Comparison of ENCODE assay signal across 8 mouse cellular contexts in genomic region chrX:152147451-152148116, GRCm38 (mm10). TPM values are rescaled to one million over a fixed set of nuclear protein-coding genes. Genes with fewer than 3 reads are reported as not detected.
DNase-seq lines count a peak whose midpoint lies in the region; ATAC-seq and TF ChIP-seq lines count a peak whose summit lies in the region.

No protein-coding gene starts in this region.

- H3K4me1 ChIP-seq in ES-Bruce4 (ENCODE audit: control insufficient read depth, insufficient read depth, low read length) = no peaks in the 10 kb centered on the region
- H3K4me1 ChIP-seq in forebrain, embryonic 13.5 days = 0 out of 2 replicates have a peak, but pooled peaks cover 3% of the 10 kb centered on the region
- no peaks in the 10 kb centered on the region for H3K4me1 ChIP-seq in lung, embryonic 15.5 days
- peaks cover 6% of the 10 kb centered on the region for H3K4me1 ChIP-seq in olfactory bulb, adult 2 months (ENCODE audit: control insufficient read depth, insufficient read depth, low read length)

- no peaks in the 10 kb centered on the region for H3K36me3 ChIP-seq in ES-Bruce4 (ENCODE audit: control insufficient read depth, insufficient read depth, low read length, poor library complexity, severe bottlenecking)
- H3K36me3 ChIP-seq in forebrain, embryonic 13.5 days (ENCODE audit: poor library complexity, severe bottlenecking) = no peaks in the 10 kb centered on the region
- no peaks in the 10 kb centered on the region for H3K36me3 ChIP-seq in lung, embryonic 15.5 days

- TF ChIP-seq CTCF in ES-Bruce4 (IDR thresholded peaks at IDR 0.05; ENCODE audit: low read depth, low read length) = peak; percentile 67
- peak; percentile 86 for TF ChIP-seq CTCF in layer of hippocampus, adult 2 months (conservative IDR thresholded peaks at IDR 0.05)
- TF ChIP-seq CTCF in olfactory bulb, adult 2 months (IDR thresholded peaks at IDR 0.05; ENCODE audit: insufficient read depth, low read depth, low read length) = peak; percentile 51

- WGBS in forebrain, embryonic 13.5 days = 32% methylated on average over 5 of the region's 5 CpGs
- 40% methylated on average over 5 of the region's 5 CpGs for WGBS in lung, embryonic 15.5 days
- 15% methylated on average over 5 of the region's 5 CpGs for WGBS in olfactory bulb, adult 2 months

- ATAC-seq in forebrain, embryonic 13.5 days = peak; percentile 83
- ATAC-seq in lung, embryonic 15.5 days (ENCODE audit: borderline replicate concordance, extremely low read depth, low FRiP score, low TSS enrichment) = peak; percentile 71; the same call in 1 of the 2 replicates

- TF ChIP-seq EP300 in ES-Bruce4 (IDR thresholded peaks at IDR 0.05; ENCODE audit: insufficient read depth, low read depth, low read length) = no peak

- no peak for TF ChIP-seq POLR2A in ES-Bruce4 (IDR thresholded peaks at IDR 0.05; ENCODE audit: insufficient read depth, low read length)
- TF ChIP-seq POLR2A in olfactory bulb, adult 2 months (IDR thresholded peaks at IDR 0.05; ENCODE audit: insufficient read depth, low read depth, low read length) = no peak

- H3K27me3 ChIP-seq in ES-Bruce4 (ENCODE audit: control insufficient read depth, insufficient read depth, low read length, poor library complexity, severe bottlenecking) = 0 out of 2 replicates have a peak, but pooled peaks cover 1% of the 10 kb centered on the region
- H3K27me3 ChIP-seq in forebrain, embryonic 13.5 days = peaks cover 63% of the 10 kb centered on the region
- H3K27me3 ChIP-seq in lung, embryonic 15.5 days = peaks cover 74% of the 10 kb centered on the region

- H3K4me2 ChIP-seq in forebrain, embryonic 13.5 days = peak overlapping the region; percentile 14; the same call in 1 of the 2 replicates
- H3K4me2 ChIP-seq in lung, embryonic 15.5 days = no peak overlapping the region

- no peak overlapping the region for H3K4me3 ChIP-seq in ES-Bruce4 (ENCODE audit: low read depth, low read length)
- no peak overlapping the region for H3K4me3 ChIP-seq in forebrain, embryonic 13.5 days
- H3K4me3 ChIP-seq in layer of hippocampus, adult 2 months = peak overlapping the region; percentile 72
- no peak overlapping the region for H3K4me3 ChIP-seq in lung, embryonic 15.5 days
- peak overlapping the region; percentile 42 for H3K4me3 ChIP-seq in olfactory bulb, adult 2 months (ENCODE audit: insufficient read depth, low read depth, low read length)

- no peak overlapping the region for H3K9ac ChIP-seq in ES-Bruce4 (ENCODE audit: low read depth, poor library complexity, severe bottlenecking)
- no peak overlapping the region for H3K9ac ChIP-seq in forebrain, embryonic 13.5 days
- no peak overlapping the region for H3K9ac ChIP-seq in lung, embryonic 15.5 days

- no peak overlapping the region for H3K27ac ChIP-seq in ES-Bruce4 (ENCODE audit: insufficient read depth, low read length)
- no peak overlapping the region for H3K27ac ChIP-seq in forebrain, embryonic 13.5 days
- H3K27ac ChIP-seq in layer of hippocampus, adult 2 months = peak overlapping the region; percentile 91
- no peak overlapping the region for H3K27ac ChIP-seq in lung, embryonic 15.5 days
- H3K27ac ChIP-seq in olfactory bulb, adult 2 months (ENCODE audit: insufficient read depth, low read depth, low read length) = peak overlapping the region; percentile 69; the same call in 1 of the 2 replicates

- peak; percentile 70 for DNase-seq in cerebellum, adult 11 months
- DNase-seq in heart, postnatal 4 days = peak; percentile 76
- DNase-seq in layer of hippocampus, adult 2 months (ENCODE audit: low spot score in 2 of 2) = peak; percentile 68 to 73
- DNase-seq in thymus, postnatal 25 days = peak; percentile 47

- no peaks in the 10 kb centered on the region for H3K9me3 ChIP-seq in ES-Bruce4 (replicated peaks; ENCODE audit: control insufficient read depth, insufficient read depth, low read length, poor library complexity, severe bottlenecking)
- no peaks in the 10 kb centered on the region for H3K9me3 ChIP-seq in forebrain, embryonic 13.5 days (replicated peaks)
- H3K9me3 ChIP-seq in lung, embryonic 15.5 days = no peaks in the 10 kb centered on the region

RNA-seq across cellular contexts. Expression of gene Iqsec2, which starts 3.5 kb away (rescaled TPM):
- 3.5 and 4.3 TPM in 2 replicates for polyA plus RNA-seq in ES-Bruce4 (2011; ENCODE audit: insufficient read depth, insufficient read length, low read depth, missing spikeins)
- 3.5 and 4.0 TPM in 2 replicates for polyA plus RNA-seq in forebrain, embryonic 13.5 days (2015; fragmentation: Nextera tagmentation; extraction: Ambion mirVana)
- total RNA-seq in heart, postnatal 4 days (2021) = 10 to 100 TPM; 57.9 to 59.3 TPM
- 100 to 1,000 TPM; 177 to 179 TPM for total RNA-seq in layer of hippocampus, adult 2 months (2021)
- polyA plus RNA-seq in lung, embryonic 15.5 days (2015; fragmentation: Nextera tagmentation; extraction: Ambion mirVana) = 3.0 and 3.8 TPM in 2 replicates
- not detected in 2 replicates for polyA plus RNA-seq in olfactory bulb, adult 2 months (2012; ENCODE audit: insufficient read depth, insufficient read length, low replicate concordance, missing spikeins)

Comparison
In these comparisons a context has a peak if more than half of its experiments do, and no peak if none do; other contexts are left out.
1. H3K27ac ChIP-seq: peak in layer of hippocampus, adult 2 months (single experiment) and olfactory bulb, adult 2 months (single experiment); none in ES-Bruce4 (single experiment), forebrain, embryonic 13.5 days (single experiment) and lung, embryonic 15.5 days (single experiment).
2. H3K4me3 ChIP-seq: peak in layer of hippocampus, adult 2 months (single experiment) and olfactory bulb, adult 2 months (single experiment); none in ES-Bruce4 (single experiment), forebrain, embryonic 13.5 days (single experiment) and lung, embryonic 15.5 days (single experiment).
3. Peak in every context shown above with its lines, with median percentiles within 50 percentile points of each other: CTCF ChIP-seq and DNase-seq.